Mouse (Mus musculus) kidney, postnatal 0 days (tissue): ENCODE measurements around the gene Scamp1. TPM values are rescaled to one million over a fixed set of nuclear protein-coding genes. Genes with fewer than 3 reads are reported as not detected.

ENCODE experiments used
- ATAC-seq: fragments of 200-750 bp; cut with Nextera tagmentation; replicated peaks from 2 replicates; pipeline ENCODE4 v1.8.0; 2017; ENCODE audit warnings: low read depth, moderate number of reproducible peaks, moderate TSS enrichment, moderate library complexity; ENCODE audit not compliant: low FRiP score
- DNase-seq: peaks from one replicate; pipeline ENCODE4 v3.0.0-alpha.2; 2016; ENCODE audit warnings: low spot score
- H3K27ac ChIP-seq: fragments of 300-500 bp; sonication (generic); 2 replicates; pipeline ENCODE4 v1.5.1; 2014; ENCODE audit warnings: mild to moderate bottlenecking
- H3K27me3 ChIP-seq: fragments of 300-500 bp; sonication (generic); 2 replicates; pipeline ENCODE4 v1.6.1; 2014; ENCODE audit warnings: low read length, mixed read lengths; ENCODE audit not compliant: insufficient read depth
- H3K36me3 ChIP-seq: fragments of 300-500 bp; sonication (generic); 2 replicates; pipeline ENCODE4 v1.6.1; 2014; ENCODE audit warnings: low read length, mixed read lengths; ENCODE audit not compliant: insufficient read depth
- H3K4me1 ChIP-seq: fragments of 300-500 bp; sonication (generic); replicated peaks from 2 replicates; pipeline ENCODE4 v1.6.1; 2014; ENCODE audit warnings: antibody characterized with exemption, low read length, mixed read lengths; ENCODE audit not compliant: insufficient read depth
- H3K4me2 ChIP-seq: fragments of 300-500 bp; sonication (generic); 2 replicates; pipeline ENCODE4 v1.6.1; 2014; ENCODE audit warnings: mild to moderate bottlenecking, low read length, moderate library complexity, mixed read lengths
- H3K4me3 ChIP-seq: fragments of 300-500 bp; sonication (generic); replicated peaks from 2 replicates; pipeline ENCODE4 v1.5.1; 2014; ENCODE audit warnings: low read depth, low read length
- H3K9ac ChIP-seq: fragments of 300-500 bp; sonication (generic); 2 replicates; pipeline ENCODE4 v1.6.1; 2014; ENCODE audit warnings: low read depth, low read length
- H3K9me3 ChIP-seq: fragments of 300-500 bp; sonication (generic); replicated peaks from 2 replicates; pipeline ENCODE4 v1.6.1; 2016; ENCODE audit warnings: low read length, inconsistent platforms, mixed read lengths
- CTCF ChIP-seq: IDR thresholded peaks from 2 replicates; pipeline ENCODE4 v1.5.1; 2016; ENCODE audit warnings: antibody characterized with exemption, low read depth, mild to moderate bottlenecking, moderate library complexity
- WGBS: fragments of 180-500 bp; shearing (Covaris S2); extraction: QIAGEN DNeasy Blood & Tissue Kit; methylation state at CpG from one replicate; pipeline ENCODE4 v1.1.7; 2014; 5-methylcytosine and 5-hydroxymethylcytosine counted together
- polyA plus RNA-seq: library from polyadenylated mRNA; unstranded; fragments of >200 nt; fragmentation: Nextera tagmentation; extraction: Ambion mirVana; gene quantifications from 2 replicates; pipeline ENCODE4 v1.2.1, GENCODE M21; 2015

Scamp1 gene
- polyA plus RNA-seq, 1 experiment from 2014 or later = 27.2 TPM

GRCm38 (mm10) chr13:94300946-94301538, 15.4 kb upstream of the Scamp1 start:
- H3K36me3 ChIP-seq = no peaks in the 10 kb centered on the region
- no peak overlapping the region for H3K9ac ChIP-seq
- ATAC-seq = no peak
- no peaks in the 10 kb centered on the region for H3K4me1 ChIP-seq
- H3K4me2 ChIP-seq = no peak overlapping the region
- H3K4me3 ChIP-seq = no peak overlapping the region
- H3K9me3 ChIP-seq = no peaks in the 10 kb centered on the region
- DNase-seq = no peak
- 48% methylated on average over 7 of the region's 7 CpGs for WGBS
- no peaks in the 10 kb centered on the region for H3K27me3 ChIP-seq
- H3K27ac ChIP-seq = no peak overlapping the region
- TF ChIP-seq CTCF = no peak

- TF ChIP-seq CTCF = no peak
- no peaks in the 10 kb centered on the region for H3K9me3 ChIP-seq
- H3K27me3 ChIP-seq = no peaks in the 10 kb centered on the region
- WGBS = 86% methylated on average over 4 of the region's 4 CpGs
- H3K4me1 ChIP-seq = no peaks in the 10 kb centered on the region
- H3K4me2 ChIP-seq = no peak overlapping the region
- no peak overlapping the region for H3K4me3 ChIP-seq
- H3K36me3 ChIP-seq = no peaks in the 10 kb centered on the region
- H3K27ac ChIP-seq = no peak overlapping the region
- H3K9ac ChIP-seq = no peak overlapping the region
- ATAC-seq (no peak), DNase-seq (no peak)
Observed at GRCm38 (mm10) chr13:94300232-94300631, 14.6 kb upstream of the Scamp1 start.

DNA sequence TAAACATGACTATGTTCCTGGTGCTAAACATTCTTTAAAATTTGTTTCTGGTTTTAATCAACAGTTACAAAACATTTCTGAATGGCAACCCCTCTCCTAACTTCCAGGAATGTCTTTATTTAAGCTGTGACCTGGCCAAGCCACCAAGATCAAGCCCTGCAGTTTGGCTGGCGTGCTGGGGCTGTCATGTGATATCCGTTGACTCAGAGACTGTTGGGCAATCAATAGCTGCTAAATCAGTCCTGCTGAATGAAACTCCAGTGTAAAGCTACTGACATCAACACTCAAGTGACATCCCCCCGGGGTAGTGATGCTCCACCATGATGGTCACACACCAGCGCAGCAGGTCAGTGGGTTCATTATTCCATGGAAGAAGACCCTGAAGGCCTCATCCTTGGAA, 12.7 kb upstream of the Scamp1 start:
- H3K4me3 ChIP-seq = no peak overlapping the region
- DNase-seq (no peak), ATAC-seq (no peak)
- no peaks in the 10 kb centered on the region for H3K36me3 ChIP-seq
- no peaks in the 10 kb centered on the region for H3K9me3 ChIP-seq
- H3K4me1 ChIP-seq = no peaks in the 10 kb centered on the region
- no peak for TF ChIP-seq CTCF
- 77% methylated on average over 4 of the region's 4 CpGs for WGBS
- H3K27me3 ChIP-seq = no peaks in the 10 kb centered on the region
- H3K4me2 ChIP-seq = no peak overlapping the region
- no peak overlapping the region for H3K9ac ChIP-seq
- no peak overlapping the region for H3K27ac ChIP-seq

DNA sequence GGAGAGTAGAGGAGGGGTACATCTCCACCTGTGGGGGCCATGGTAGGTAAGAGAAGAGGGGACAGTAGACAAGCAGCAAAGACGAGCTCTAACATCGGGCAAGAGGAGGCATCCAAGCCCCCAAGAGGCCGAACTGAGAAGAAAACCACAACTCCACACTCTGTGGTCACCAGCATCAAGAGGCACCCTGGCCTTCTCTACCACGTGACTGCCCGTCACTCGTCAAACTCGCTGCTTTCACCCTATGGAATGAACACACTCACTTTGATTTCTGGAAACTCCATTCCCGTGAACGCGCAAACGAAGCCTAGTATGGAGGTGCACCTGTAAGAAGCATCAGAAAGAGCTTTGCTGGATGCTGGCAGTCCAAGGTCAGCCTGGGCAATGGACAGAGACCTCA, 10.7 kb upstream of the Scamp1 start:
- Histone ChIP-seq H3K27ac (no peak overlapping the region), H3K4me2 (no peak overlapping the region), H3K9me3 (no peaks in the 10 kb centered on the region), H3K27me3 (no peaks in the 10 kb centered on the region), H3K4me1 (no peaks in the 10 kb centered on the region), H3K9ac (no peak overlapping the region), H3K4me3 (no peak overlapping the region), H3K36me3 (no peaks in the 10 kb centered on the region)
- ATAC-seq = no peak
- 85% methylated on average over 11 of the region's 11 CpGs for WGBS
- TF ChIP-seq CTCF = no peak
- no peak for DNase-seq

DNA sequence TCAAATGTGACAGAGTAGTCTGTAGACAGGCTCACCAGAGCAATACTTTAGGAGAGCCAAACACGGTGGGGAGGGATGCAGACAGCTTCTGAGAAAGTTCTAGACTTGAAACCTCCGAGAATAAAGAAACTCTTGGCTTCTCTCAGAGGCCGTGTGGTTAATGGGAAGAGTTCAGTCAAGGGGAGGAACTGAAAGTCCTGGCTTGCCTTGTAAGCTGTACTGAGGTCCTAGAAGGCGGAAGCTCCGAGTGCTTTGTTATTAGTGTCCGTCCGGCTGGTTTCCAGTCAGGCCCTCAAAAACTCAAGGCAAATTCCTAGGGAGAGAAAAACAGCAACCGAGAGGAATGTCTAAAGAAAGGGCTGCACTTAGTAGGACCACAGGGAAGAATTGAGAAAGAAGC, 10.3 kb upstream of the Scamp1 start:
- WGBS = 83% methylated on average over 8 of the region's 8 CpGs
- Histone ChIP-seq H3K27me3 (no peaks in the 10 kb centered on the region), H3K9ac (no peak overlapping the region), H3K4me2 (no peak overlapping the region), H3K36me3 (no peaks in the 10 kb centered on the region), H3K4me3 (no peak overlapping the region), H3K9me3 (no peaks in the 10 kb centered on the region), H3K4me1 (no peaks in the 10 kb centered on the region), H3K27ac (no peak overlapping the region)
- DNase-seq (no peak), ATAC-seq (no peak)
- TF ChIP-seq CTCF = no peak

- Histone ChIP-seq H3K27ac (no peak overlapping the region), H3K4me2 (no peak overlapping the region), H3K4me1 (no peaks in the 10 kb centered on the region), H3K36me3 (no peaks in the 10 kb centered on the region), H3K27me3 (no peaks in the 10 kb centered on the region), H3K9me3 (no peaks in the 10 kb centered on the region), H3K9ac (no peak overlapping the region), H3K4me3 (no peak overlapping the region)
- no peak for TF ChIP-seq CTCF
- ATAC-seq = no peak
- no peak for DNase-seq
- WGBS = 32% methylated on average over 3 of the region's 3 CpGs
Observed at GRCm38 (mm10) chr13:94294886-94295285, 9.2 kb upstream of the Scamp1 start.

DNA sequence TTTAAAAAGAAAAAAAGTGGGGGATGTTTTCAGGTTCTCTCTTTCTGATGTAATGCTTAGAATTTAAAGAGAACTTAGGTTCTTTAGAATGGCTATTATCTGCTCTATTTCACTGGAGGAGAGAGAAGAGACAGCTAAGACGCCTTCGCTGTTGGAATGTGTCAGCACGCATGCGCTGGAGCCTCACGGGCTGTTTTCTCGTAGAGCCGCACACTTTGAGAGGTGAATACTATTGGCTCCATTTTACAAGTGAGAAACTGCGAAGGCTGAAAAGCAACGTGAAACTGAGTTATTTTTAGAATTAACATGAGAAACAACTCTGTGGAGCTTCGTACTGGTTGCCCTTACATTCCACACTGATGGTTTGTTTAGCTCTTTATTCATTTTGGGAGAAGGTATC, 8.3 kb upstream of the Scamp1 start:
- H3K36me3 ChIP-seq = no peaks in the 10 kb centered on the region
- H3K4me2 ChIP-seq = no peak overlapping the region
- ATAC-seq (no peak), DNase-seq (no peak)
- no peaks in the 10 kb centered on the region for H3K9me3 ChIP-seq
- no peaks in the 10 kb centered on the region for H3K4me1 ChIP-seq
- 75% methylated on average over 10 of the region's 10 CpGs for WGBS
- H3K27ac ChIP-seq = no peak overlapping the region
- no peak for TF ChIP-seq CTCF
- no peak overlapping the region for H3K9ac ChIP-seq
- no peaks in the 10 kb centered on the region for H3K27me3 ChIP-seq
- H3K4me3 ChIP-seq = no peak overlapping the region
